In the genomic region with DNA sequence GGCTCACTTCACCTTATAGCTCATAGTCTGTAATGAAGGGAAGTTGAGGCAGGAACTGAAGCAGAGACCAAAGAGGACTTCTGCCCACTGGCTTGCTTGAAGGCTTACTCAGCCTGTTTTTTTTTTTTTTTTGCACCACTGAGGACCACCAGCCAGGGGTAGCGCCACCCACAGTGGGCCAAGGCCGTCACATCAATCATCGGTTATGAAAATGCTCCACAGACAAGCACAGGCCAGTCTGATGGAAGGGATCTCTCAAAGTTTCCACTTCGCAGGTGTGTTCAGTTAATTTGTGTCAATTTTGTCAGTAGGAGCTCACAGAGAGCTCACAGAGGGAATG, we compare ENCODE assay signal across 9 mouse cellular contexts. TPM values are rescaled to one million over a fixed set of nuclear protein-coding genes. Genes with fewer than 3 reads are reported as not detected.
DNase-seq lines count a peak whose midpoint lies in the region; ATAC-seq and TF ChIP-seq lines count a peak whose summit lies in the region.
"Had no signal": no experiment of that assay in that cellular context is flagged by ENCODE, and none has a peak within 500 bp of the region (broad histone marks: within the 10 kb centered on the region; RNA-seq: fewer than 3 reads in every experiment).

No protein-coding gene starts in this region.

- no peak for DNase-seq in heart, adult 18-20 months
- DNase-seq in G1E (ENCODE audit: low spot score) (no peak), MN1 (ENCODE audit: low spot score) (no peak)
- DNase-seq in liver, postnatal 0 days, result no peak
- no peak for DNase-seq in retina, embryonic 14.5 days (ENCODE audit: low spot score)

- peak overlapping the region; percentile 29 for H3K9ac ChIP-seq in heart, embryonic 15.5 days
- peak overlapping the region; percentile 44 for H3K9ac ChIP-seq in forebrain, embryonic 15.5 days (replicated peaks)
- H3K9ac ChIP-seq in liver, postnatal 0 days (replicated peaks), result peak overlapping the region; percentile 43

- H3K27me3 ChIP-seq in heart, embryonic 15.5 days, result no peaks in the 10 kb centered on the region
- H3K27me3 ChIP-seq in G1E (ENCODE audit: insufficient read depth, low read length), result no peaks in the 10 kb centered on the region
- no peaks in the 10 kb centered on the region for H3K27me3 ChIP-seq in forebrain, embryonic 15.5 days
- no peaks in the 10 kb centered on the region for H3K27me3 ChIP-seq in liver, postnatal 0 days (ENCODE audit: insufficient read depth, low read length)

- TF ChIP-seq CTCF in G1E (IDR thresholded peaks at IDR 0.05; ENCODE audit: low read depth, low read length), result no peak
- TF ChIP-seq CTCF in liver, postnatal 0 days (IDR thresholded peaks at IDR 0.05; ENCODE audit: low read depth), result no peak

- peak overlapping the region; percentile 64 for H3K4me3 ChIP-seq in heart, embryonic 15.5 days
- H3K4me3 ChIP-seq in G1E (ENCODE audit: low read depth, low read length), result peak overlapping the region; percentile 76
- peak overlapping the region; percentile 63 for H3K4me3 ChIP-seq in forebrain, embryonic 15.5 days
- peak overlapping the region; percentile 70 for H3K4me3 ChIP-seq in liver, postnatal 0 days (ENCODE audit: low read depth, low read length)

- peaks cover 13% of the 10 kb centered on the region for H3K4me1 ChIP-seq in heart, embryonic 15.5 days (replicated peaks)
- peaks cover 32% of the 10 kb centered on the region for H3K4me1 ChIP-seq in G1E (ENCODE audit: insufficient read depth, low read depth, low read length)
- H3K4me1 ChIP-seq in forebrain, embryonic 15.5 days, result peaks cover 13% of the 10 kb centered on the region
- peaks cover 11% of the 10 kb centered on the region for H3K4me1 ChIP-seq in liver, postnatal 0 days (ENCODE audit: insufficient read depth)

- H3K4me2 ChIP-seq in heart, embryonic 15.5 days, result peak overlapping the region; percentile 79
- H3K4me2 ChIP-seq in forebrain, embryonic 15.5 days (replicated peaks), result peak overlapping the region; percentile 75
- H3K4me2 ChIP-seq in liver, postnatal 0 days (ENCODE audit: low read depth, low read length), result peak overlapping the region; percentile 92

- TF ChIP-seq EP300 in liver, postnatal 0 days (IDR thresholded peaks at IDR 0.05; ENCODE audit: low read depth), result no peak

- whole genome bisulfite sequencing in heart, embryonic 15.5 days, result 74% methylated on average over 4 of the region's 4 CpGs
- 79% methylated on average over 4 of the region's 4 CpGs for WGBS in forebrain, embryonic 15.5 days
- WGBS in liver, postnatal 0 days (ENCODE audit: insufficient replicate concordance), result 69% methylated on average over 4 of the region's 4 CpGs

- H3K36me3 ChIP-seq in heart, embryonic 15.5 days, result peaks cover 1% of the 10 kb centered on the region; the same call in 1 of the 2 replicates
- peaks cover 34% of the 10 kb centered on the region for H3K36me3 ChIP-seq in G1E (replicated peaks)
- 0 out of 2 replicates have a peak, but pooled peaks cover 2% of the 10 kb centered on the region for H3K36me3 ChIP-seq in forebrain, embryonic 15.5 days
- 0 out of 2 replicates have a peak, but pooled peaks cover 2% of the 10 kb centered on the region for H3K36me3 ChIP-seq in liver, postnatal 0 days (replicated peaks; ENCODE audit: insufficient read depth, low read length)

- no peaks in the 10 kb centered on the region for H3K9me3 ChIP-seq in heart, embryonic 15.5 days (replicated peaks)
- H3K9me3 ChIP-seq in G1E (replicated peaks), result no peaks in the 10 kb centered on the region
- no peaks in the 10 kb centered on the region for H3K9me3 ChIP-seq in forebrain, embryonic 15.5 days
- H3K9me3 ChIP-seq in liver, postnatal 0 days (ENCODE audit: low read length), result no peaks in the 10 kb centered on the region

- peak; percentile 1; the same call in 1 of the 2 replicates for ATAC-seq in heart, embryonic 15.5 days (replicated peaks; ENCODE audit: insufficient number of reproducible peaks, insufficient read depth, low FRiP score, low read depth)
- no peak for ATAC-seq in G1E (ENCODE audit: extremely low read depth, insufficient number of reproducible peaks, low FRiP score, poor library complexity, severe bottlenecking)
- ATAC-seq in forebrain, embryonic 15.5 days (replicated peaks), result peak; percentile 17; the same call in 1 of the 2 replicates
- ATAC-seq in liver, postnatal 0 days, result no peak
- ATAC-seq in monocyte, adult 5-6 weeks (replicated peaks; ENCODE audit: insufficient number of reproducible peaks, low FRiP score, low TSS enrichment, poor library complexity, severe bottlenecking), result no peak

- H3K27ac ChIP-seq in heart, embryonic 15.5 days, result peak overlapping the region; percentile 76
- H3K27ac ChIP-seq in forebrain, embryonic 15.5 days (replicated peaks), result peak overlapping the region; percentile 71
- peak overlapping the region; percentile 82 for H3K27ac ChIP-seq in liver, postnatal 0 days (ENCODE audit: low read depth)

RNA-seq across cellular contexts. Expression of a gene that starts 0.3 kb away (rescaled TPM):
- polyA plus RNA-seq in heart, embryonic 15.5 days (2015; fragmentation: Nextera tagmentation; extraction: Ambion mirVana), result 14.1 and 25.2 TPM in 2 replicates
- 1 to 10 TPM; 6.3 to 8.5 TPM for total RNA-seq in heart, adult 18-20 months (2021)
- total RNA-seq in G1E (2014; fragmentation: Nextera tagmentation), result 83.0 and 83.2 TPM in 2 replicates
- total RNA-seq in G1E (2017), result 15.7 and 16.3 TPM in 2 replicates
- polyA plus RNA-seq in G1E (2012), result 11.0 and 20.6 TPM in 2 replicates
- 43.9 and 47.7 TPM in 2 replicates for polyA plus RNA-seq in forebrain, embryonic 15.5 days (2015; fragmentation: Nextera tagmentation; extraction: Ambion mirVana)
- 11.4 and 12.1 TPM in 2 replicates for polyA plus RNA-seq in liver, postnatal 0 days (2015; fragmentation: Nextera tagmentation; extraction: Ambion mirVana)
- 1.4 to 9.9 TPM (median 3.2 TPM) in 3 replicates for total RNA-seq in monocyte, adult 5-6 weeks (2017)

RNA-seq across cellular contexts. Expression of a gene that starts 0.6 kb away (rescaled TPM):
- 8.3 and 9.4 TPM in 2 replicates for polyA plus RNA-seq in heart, embryonic 15.5 days (2015; fragmentation: Nextera tagmentation; extraction: Ambion mirVana)
- 1 to 10 TPM; 5.0 to 5.5 TPM for total RNA-seq in heart, adult 18-20 months (2021)
- total RNA-seq in G1E (2014; fragmentation: Nextera tagmentation), result 10.3 and 14.6 TPM in 2 replicates
- 11.9 and 18.8 TPM in 2 replicates for total RNA-seq in G1E (2017)
- polyA plus RNA-seq in G1E (2012), result 3.6 and 4.5 TPM in 2 replicates
- 5.2 and 6.7 TPM in 2 replicates for polyA plus RNA-seq in forebrain, embryonic 15.5 days (2015; fragmentation: Nextera tagmentation; extraction: Ambion mirVana)
- polyA plus RNA-seq in liver, postnatal 0 days (2015; fragmentation: Nextera tagmentation; extraction: Ambion mirVana), result 9.2 and 11.1 TPM in 2 replicates
- 9.3 to 24.7 TPM (median 20.9 TPM) in 3 replicates for total RNA-seq in monocyte, adult 5-6 weeks (2017)

RNA-seq across cellular contexts. Expression of a gene that starts 38.9 kb away (rescaled TPM):
- 1.4 and 2.8 TPM in 2 replicates for polyA plus RNA-seq in heart, embryonic 15.5 days (2015; fragmentation: Nextera tagmentation; extraction: Ambion mirVana)
- 1 to 10 TPM; 1.6 to 2.0 TPM for total RNA-seq in heart, adult 18-20 months (2021)
- total RNA-seq in G1E (2014; fragmentation: Nextera tagmentation) (not detected in 2 replicates), G1E (2017) (under 0.01 TPM in 1 of 2 replicates, not detected in the other)
- not detected in 2 replicates for polyA plus RNA-seq in G1E (2012)
- 3.0 and 3.5 TPM in 2 replicates for polyA plus RNA-seq in forebrain, embryonic 15.5 days (2015; fragmentation: Nextera tagmentation; extraction: Ambion mirVana)
- polyA plus RNA-seq in liver, postnatal 0 days (2015; fragmentation: Nextera tagmentation; extraction: Ambion mirVana), result 0.08 and 0.15 TPM in 2 replicates
- total RNA-seq in monocyte, adult 5-6 weeks (2017), result 0.29 to 0.32 TPM in 2 of 3 replicates, not detected in the other

RNA-seq across cellular contexts. Expression of a gene that starts 43.4 kb away (rescaled TPM):
- polyA plus RNA-seq in heart, embryonic 15.5 days (2015; fragmentation: Nextera tagmentation; extraction: Ambion mirVana), result not detected in 2 replicates
- total RNA-seq in heart, adult 18-20 months (2021), result not detected
- total RNA-seq in G1E (2014; fragmentation: Nextera tagmentation) (not detected in 2 replicates), G1E (2017) (not detected in 2 replicates)
- 0.07 and 0.08 TPM in 2 replicates for polyA plus RNA-seq in G1E (2012)
- not detected in 2 replicates for polyA plus RNA-seq in forebrain, embryonic 15.5 days (2015; fragmentation: Nextera tagmentation; extraction: Ambion mirVana)
- not detected in 2 replicates for polyA plus RNA-seq in liver, postnatal 0 days (2015; fragmentation: Nextera tagmentation; extraction: Ambion mirVana)
- total RNA-seq in monocyte, adult 5-6 weeks (2017), result not detected in 3 replicates
- total RNA-seq: layer of hippocampus, adult 18-20 months had no signal

RNA-seq across cellular contexts. Expression of a gene that starts 56.4 kb away (rescaled TPM):
- not detected in 2 replicates for polyA plus RNA-seq in heart, embryonic 15.5 days (2015; fragmentation: Nextera tagmentation; extraction: Ambion mirVana)
- total RNA-seq in heart, adult 18-20 months (2021), result under 1 TPM in 1 of 2 experiments, not detected in 1; 0.36 TPM
- total RNA-seq in G1E (2014; fragmentation: Nextera tagmentation) (not detected in 2 replicates), G1E (2017) (0.06 and 0.16 TPM in 2 replicates)
- polyA plus RNA-seq in G1E (2012), result not detected in 2 replicates
- not detected in 2 replicates for polyA plus RNA-seq in forebrain, embryonic 15.5 days (2015; fragmentation: Nextera tagmentation; extraction: Ambion mirVana)
- polyA plus RNA-seq in liver, postnatal 0 days (2015; fragmentation: Nextera tagmentation; extraction: Ambion mirVana), result not detected in 2 replicates
- not detected in 3 replicates for total RNA-seq in monocyte, adult 5-6 weeks (2017)
- total RNA-seq: layer of hippocampus, adult 18-20 months had no signal

Comparison
In these comparisons a context has a peak if more than half of its experiments do, and no peak if none do; other contexts are left out.
1. ATAC-seq: peak in heart, embryonic 15.5 days (single experiment) and forebrain, embryonic 15.5 days (single experiment); none in G1E (single experiment), liver, postnatal 0 days (single experiment) and monocyte, adult 5-6 weeks (single experiment).
2. Peak in every context shown above with its lines, with median percentiles within 50 percentile points of each other: H3K27ac ChIP-seq, H3K4me2 ChIP-seq, H3K4me3 ChIP-seq and H3K9ac ChIP-seq.